Mouse (Mus musculus) cortical plate, adult 2 months (tissue): ENCODE data around the gene Clp1.

ENCODE experiments used
- CTCF ChIP-seq: fragments of 200-500 bp; IDR thresholded peaks from 2 replicates; pipeline ENCODE4 v1.5.1; 2011; ENCODE audit warnings: mild to moderate bottlenecking, control low read depth, low read length; ENCODE audit not compliant: insufficient read depth; ENCODE audit errors: extremely low read depth
- POLR2A ChIP-seq: fragments of 200-500 bp; IDR thresholded peaks from 2 replicates; pipeline ENCODE4 v1.6.1; 2011; ENCODE audit warnings: mild to moderate bottlenecking, low read length, control low read depth; ENCODE audit not compliant: insufficient read depth; ENCODE audit errors: extremely low read depth

DNA sequence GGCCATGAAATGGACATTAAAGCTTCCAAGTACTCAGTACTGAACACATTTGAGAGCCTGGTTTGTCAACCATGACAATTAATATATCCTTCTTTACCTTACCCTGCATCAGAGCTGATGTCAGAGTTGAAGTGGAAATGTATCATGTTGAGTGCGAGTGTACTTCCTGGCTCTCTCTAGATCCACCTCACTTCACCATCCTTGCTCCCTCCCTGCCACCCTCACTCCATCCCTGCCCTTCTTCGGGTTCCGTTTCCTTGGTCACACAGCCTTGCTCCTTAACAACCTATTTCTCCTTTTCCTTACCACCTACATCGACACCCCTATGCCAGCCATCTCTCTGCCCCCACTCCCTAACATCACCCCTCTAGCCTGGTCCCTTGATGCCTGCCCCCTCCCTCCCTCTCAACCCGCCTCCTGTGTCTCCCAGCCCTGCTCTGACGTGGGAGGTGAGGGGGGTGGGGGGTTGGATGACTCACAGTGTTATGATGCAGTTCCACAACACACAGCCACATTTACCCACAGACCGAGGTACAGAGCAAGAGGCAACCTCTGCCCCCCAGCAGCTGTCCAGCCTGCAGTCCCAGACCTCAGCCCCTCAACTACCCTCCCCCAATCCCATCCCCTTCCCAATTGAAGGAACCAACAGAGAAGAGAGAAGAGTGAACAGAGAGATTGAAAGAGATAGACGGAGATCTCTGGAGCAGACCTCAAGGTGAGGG lies 6.6 kb upstream of the Clp1 start, which contains the start of gene Ypel4:
- TF ChIP-seq CTCF (no peak), POLR2A (peak; percentile 88)
